Mouse (Mus musculus) brain, embryonic 14.5 days (tissue): ENCODE results near the gene Rnf25. TPM values are rescaled to one million over a fixed set of nuclear protein-coding genes. Genes with fewer than 3 reads are reported as not detected.

ENCODE experiments used
- DNase-seq: peaks from one replicate; pipeline ENCODE4 v3.0.0-alpha.2; 2011; ENCODE audit warnings: low read depth
- CTCF ChIP-seq: fragments of 200-500 bp; IDR thresholded peaks from 2 replicates; pipeline ENCODE4 v1.5.1; 2012; ENCODE audit warnings: inconsistent platforms, mild to moderate bottlenecking, moderate library complexity, borderline replicate concordance; ENCODE audit not compliant: insufficient read depth, insufficient read length; ENCODE audit errors: extremely low read depth
- POLR2A ChIP-seq: fragments of 200-500 bp; IDR thresholded peaks from 2 replicates; pipeline ENCODE4 v1.6.1; 2012; ENCODE audit warnings: mild to moderate bottlenecking, inconsistent platforms, borderline replicate concordance; ENCODE audit not compliant: poor library complexity, insufficient read depth, insufficient read length, severe bottlenecking; ENCODE audit errors: extremely low read depth
- polyA plus RNA-seq: library from polyadenylated mRNA; depleted of rRNA; stranded (reverse); fragments of >200 nt; gene quantifications from 2 replicates; pipeline ENCODE4 v1.2.3, GENCODE M21; 2012; rRNA removed

Gene Rnf25
- polyA plus RNA-seq, 1 experiment = 115 TPM

DNA sequence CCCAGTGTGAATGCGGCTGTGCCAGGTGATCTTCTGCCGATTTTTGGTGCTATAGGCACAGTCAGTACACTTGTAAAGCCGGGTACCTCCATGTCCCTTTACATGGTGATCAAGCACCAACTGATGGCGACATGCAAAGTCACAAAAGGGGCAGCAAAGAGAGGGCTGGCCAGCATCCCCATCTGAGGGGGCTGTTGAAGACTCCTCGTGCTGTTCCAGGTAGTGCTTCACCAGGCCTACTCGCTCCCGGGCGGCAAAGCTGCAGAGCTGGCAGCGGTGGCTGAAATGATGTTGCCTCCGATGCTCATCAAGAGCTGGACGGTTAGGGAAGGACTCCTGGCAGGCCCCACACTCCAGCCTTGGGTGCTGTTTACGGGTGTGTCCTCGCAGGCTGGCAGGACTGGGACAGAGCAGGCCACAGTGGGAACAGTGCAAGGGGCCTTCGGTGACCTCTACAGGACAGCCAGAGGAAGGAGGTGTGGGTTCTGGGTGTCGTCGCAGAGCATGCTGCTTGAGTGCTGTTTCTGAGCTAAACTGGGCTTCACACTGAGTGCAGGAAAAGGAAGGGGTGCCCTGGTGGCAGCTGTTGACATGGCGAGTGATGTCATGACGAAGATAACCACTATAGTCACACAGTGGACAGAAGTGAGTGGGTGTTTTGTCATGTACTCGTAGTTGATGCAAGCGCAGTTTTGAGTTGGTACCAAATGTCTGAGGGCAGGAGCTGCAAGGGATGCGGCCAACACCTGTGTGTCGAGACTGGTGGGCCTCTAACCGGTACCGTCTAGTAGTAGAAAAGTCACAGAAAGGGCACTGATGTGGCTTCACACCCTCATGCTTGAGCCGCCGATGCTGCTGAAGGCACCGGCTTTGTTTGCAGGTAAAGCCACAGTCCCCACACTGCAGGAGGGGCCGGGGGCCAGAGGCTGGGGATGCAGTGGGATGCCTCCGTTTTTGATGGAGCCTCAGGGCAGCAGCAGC lies 31.2 kb downstream of the Rnf25 start:
- TF ChIP-seq CTCF = no peak
- no peak for TF ChIP-seq POLR2A

DNA sequence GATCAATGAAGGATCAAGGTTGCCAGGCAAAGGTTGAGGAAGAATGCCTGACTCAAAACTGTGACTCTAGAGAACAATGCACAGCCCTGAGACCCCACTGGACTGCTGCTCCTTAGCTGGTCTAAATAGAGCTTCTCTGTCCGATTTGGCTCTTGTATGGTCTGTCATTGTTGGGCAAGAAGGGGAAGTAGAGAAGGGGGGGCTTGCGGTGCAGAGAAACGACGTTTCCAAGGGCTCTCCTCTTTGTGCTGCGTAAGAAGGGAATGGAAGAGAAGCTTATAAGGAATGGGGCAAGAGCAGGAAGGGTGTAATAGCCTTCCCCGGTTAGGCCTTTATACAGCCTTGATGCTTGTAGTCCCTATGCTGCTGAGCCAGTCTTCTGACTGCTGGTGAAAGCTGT lies 35.4 kb downstream of the Rnf25 start:
- DNase-seq = no peak
- TF ChIP-seq CTCF = no peak
- no peak for TF ChIP-seq POLR2A

More for the DNA sequence above, 31.2 kb downstream of the Rnf25 start:
- DNase-seq = no peak

DNA sequence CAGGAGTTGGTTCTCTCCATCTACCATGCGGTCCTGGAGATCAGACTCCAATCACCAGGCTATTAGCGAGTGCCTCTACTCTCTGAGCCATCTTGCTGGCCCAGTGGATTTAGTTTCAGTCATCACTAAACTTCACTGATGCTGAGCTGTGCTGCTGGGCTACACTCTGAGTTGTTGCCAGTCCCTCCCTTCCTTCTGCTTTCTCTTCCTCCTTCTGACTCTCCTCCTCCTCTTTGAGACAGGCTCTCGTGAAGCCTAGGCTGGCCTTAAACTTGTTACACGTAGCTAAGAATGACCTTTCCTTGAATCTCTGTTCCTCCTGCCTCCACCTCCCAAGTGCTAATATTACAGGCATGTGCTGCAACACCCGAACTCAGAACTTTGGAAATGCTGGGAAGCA lies 42.1 kb downstream of the Rnf25 start:
- no peak for DNase-seq
- TF ChIP-seq CTCF (no peak), POLR2A (no peak)

DNA sequence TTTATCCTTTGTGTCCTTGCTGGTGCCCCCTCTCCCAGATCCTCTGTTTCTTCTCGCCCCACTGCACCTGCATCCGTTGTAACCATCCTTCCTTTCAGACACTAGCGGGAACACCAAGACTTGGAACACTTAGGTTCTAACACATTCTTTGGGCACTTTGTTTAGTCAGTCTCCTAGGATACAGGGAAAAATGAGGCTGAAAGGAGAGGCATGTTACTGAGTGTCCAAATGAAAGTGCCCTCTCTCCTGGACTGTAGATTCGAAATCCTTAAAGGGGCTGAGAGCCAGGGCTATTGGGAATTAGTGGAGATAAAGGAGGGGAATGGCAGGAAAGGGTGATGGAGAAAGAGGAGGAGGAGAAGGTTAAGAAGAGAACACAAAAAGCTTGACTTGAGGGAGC lies 57.0 kb downstream of the Rnf25 start, which contains the start of gene Usp37:
TSS of gene Usp37 (minus strand) at position 101 of the 400 bp plus-strand sequence.
- TF ChIP-seq POLR2A (no peak), CTCF (no peak)
- DNase-seq = peak; percentile 31

Other genes starting within 250 kb of the Rnf25 start
- 1.0 and 3.1 TPM in 2 replicates for gene Catip, start 239.3 kb downstream of the Rnf25 start, polyA plus RNA-seq
- 3.2 and 4.0 TPM in 2 replicates for gene Slc11a1, start 226.2 kb downstream of the Rnf25 start, polyA plus RNA-seq
- gene Ctdsp1, start 209.9 kb downstream of the Rnf25 start, polyA plus RNA-seq = 34.3 and 40.9 TPM in 2 replicates
- gene Vil1, start 192.0 kb downstream of the Rnf25 start, polyA plus RNA-seq = 0.03 and 0.08 TPM in 2 replicates
- 53.1 and 56.2 TPM in 2 replicates for gene Cnot9, start 95.3 kb downstream of the Rnf25 start, polyA plus RNA-seq
- 3.2 and 3.8 TPM in 2 replicates for gene Plcd4, start 58.5 kb downstream of the Rnf25 start, polyA plus RNA-seq
- 12.0 and 15.5 TPM in 2 replicates for gene Usp37, start 57.1 kb downstream of the Rnf25 start, polyA plus RNA-seq
- 26.1 and 26.8 TPM in 2 replicates for gene Zfp142, start 13.2 kb downstream of the Rnf25 start, polyA plus RNA-seq
- 27.0 and 31.1 TPM in 2 replicates for gene Bcs1l, start 13.1 kb downstream of the Rnf25 start, polyA plus RNA-seq
- gene Stk36, start within 50 bp of the Rnf25 start, polyA plus RNA-seq = 29.7 and 31.2 TPM in 2 replicates
- 35.0 and 45.0 TPM in 2 replicates for gene Ttll4, start 60.3 kb upstream of the Rnf25 start, polyA plus RNA-seq
- gene Cyp27a1, start 112.2 kb upstream of the Rnf25 start, polyA plus RNA-seq = 2.0 and 2.1 TPM in 2 replicates
- gene Prkag3, start 147.8 kb upstream of the Rnf25 start, polyA plus RNA-seq = 0.09 and 0.10 TPM in 2 replicates
- 4.4 and 9.1 TPM in 2 replicates for gene Wnt6, start 170.5 kb upstream of the Rnf25 start, polyA plus RNA-seq
- gene Wnt10a, start 190.1 kb upstream of the Rnf25 start, polyA plus RNA-seq = 0.73 and 0.77 TPM in 2 replicates